Mouse (Mus musculus) forebrain, embryonic 10.5 days (tissue): Measurements from ENCODE around the gene Nle1. TPM values are rescaled to one million over a fixed set of nuclear protein-coding genes. Genes with fewer than 3 reads are reported as not detected.

Source experiments
- DNase-seq: peaks from one replicate; pipeline ENCODE4 v3.0.0-alpha.2; 2017; ENCODE audit warnings: low spot score; ENCODE audit errors: extremely low spot score
- H3K27ac ChIP-seq: fragments of 300-500 bp; sonication (generic); 2 replicates; pipeline ENCODE4 v1.5.1; 2016; ENCODE audit warnings: mild to moderate bottlenecking
- H3K27me3 ChIP-seq: fragments of 300-500 bp; sonication (generic); 2 replicates; pipeline ENCODE4 v1.6.1; 2016; ENCODE audit warnings: mild to moderate bottlenecking; ENCODE audit not compliant: poor library complexity, severe bottlenecking
- H3K36me3 ChIP-seq: fragments of 300-500 bp; sonication (generic); replicated peaks from 2 replicates; pipeline ENCODE4 v1.6.1; 2016; ENCODE audit warnings: mild to moderate bottlenecking, moderate library complexity
- H3K4me1 ChIP-seq: fragments of 300-500 bp; sonication (generic); 2 replicates; pipeline ENCODE4 v1.6.1; 2016
- H3K4me3 ChIP-seq: fragments of 300-500 bp; sonication (generic); 2 replicates; pipeline ENCODE4 v1.5.1; 2016; ENCODE audit warnings: mild to moderate bottlenecking, moderate library complexity
- H3K9me3 ChIP-seq: fragments of 300-500 bp; sonication (generic); 2 replicates; pipeline ENCODE4 v1.6.1; 2016; ENCODE audit warnings: mild to moderate bottlenecking, moderate library complexity
- WGBS: fragments of 180-500 bp; shearing (Covaris S2); methylation state at CpG from one replicate; pipeline ENCODE4 v1.1.7; 2016; 5-methylcytosine and 5-hydroxymethylcytosine counted together
- polyA plus RNA-seq: library from polyadenylated mRNA; unstranded; fragments of >200 nt; fragmentation: Nextera tagmentation; extraction: Ambion mirVana; gene quantifications from 2 replicates; pipeline ENCODE4 v1.2.1, GENCODE M21; 2016

Gene Nle1
- polyA plus RNA-seq, 1 experiment from 2014 or later, result 49.8 TPM

- H3K36me3 ChIP-seq, result peaks cover 17% of the 10 kb centered on the region
- H3K27ac ChIP-seq, result no peak overlapping the region
- H3K9me3 ChIP-seq, result no peaks in the 10 kb centered on the region
- peaks cover 5% of the 10 kb centered on the region for H3K4me1 ChIP-seq
- H3K27me3 ChIP-seq, result no peaks in the 10 kb centered on the region
- H3K4me3 ChIP-seq, result no peak overlapping the region
- DNase-seq, result no peak
- 94% methylated on average over 5 of the region's 5 CpGs for WGBS
Observed at GRCm38 (mm10) chr11:82875631-82876030, 32.6 kb downstream of the Nle1 start.

DNA sequence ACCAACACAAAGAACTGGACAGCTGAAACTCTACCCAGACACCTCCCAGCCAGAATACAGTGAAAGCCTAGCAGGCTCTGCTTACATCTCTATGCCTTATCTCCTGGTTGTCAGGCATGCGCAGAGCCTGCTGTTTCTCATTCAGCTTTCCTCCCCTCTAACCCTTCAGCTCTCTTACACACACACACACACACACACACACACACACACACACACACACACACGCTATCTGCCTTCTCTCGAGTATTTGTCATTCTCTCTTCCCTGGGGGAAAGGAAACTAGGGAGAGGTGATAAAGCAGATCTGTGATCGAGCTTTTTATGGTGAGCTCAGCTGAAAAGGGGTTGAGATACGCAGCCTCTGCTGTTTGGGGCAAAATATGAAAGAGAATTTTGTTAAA, 33.3 kb downstream of the Nle1 start:
- WGBS, result 91% methylated on average over 5 of the region's 5 CpGs
- no peak for DNase-seq
- Histone ChIP-seq H3K36me3 (peaks cover 14% of the 10 kb centered on the region), H3K9me3 (no peaks in the 10 kb centered on the region), H3K27me3 (0 out of 2 replicates have a peak, but pooled peaks cover 5% of the 10 kb centered on the region), H3K27ac (no peak overlapping the region), H3K4me1 (peaks cover 12% of the 10 kb centered on the region), H3K4me3 (no peak overlapping the region)

- DNase-seq, result peak; percentile 89
- Histone ChIP-seq H3K27me3 (peaks cover 8% of the 10 kb centered on the region; the same call in 1 of the 2 replicates), H3K9me3 (no peaks in the 10 kb centered on the region), H3K4me3 (peak within 1 kb of the TSS; percentile 87), H3K27ac (peak within 1 kb of the TSS; percentile 87), H3K4me1 (peaks cover 27% of the 10 kb centered on the region), H3K36me3 (no peaks in the 10 kb centered on the region)
- under 1% methylated on average over 43 of the region's 43 CpGs for WGBS
Observed at GRCm38 (mm10) chr11:82871031-82871446, 37.2 kb downstream of the Nle1 start, which contains the start of gene Rffl. Rffl (minus strand) TSS chr11:82871210.

DNA sequence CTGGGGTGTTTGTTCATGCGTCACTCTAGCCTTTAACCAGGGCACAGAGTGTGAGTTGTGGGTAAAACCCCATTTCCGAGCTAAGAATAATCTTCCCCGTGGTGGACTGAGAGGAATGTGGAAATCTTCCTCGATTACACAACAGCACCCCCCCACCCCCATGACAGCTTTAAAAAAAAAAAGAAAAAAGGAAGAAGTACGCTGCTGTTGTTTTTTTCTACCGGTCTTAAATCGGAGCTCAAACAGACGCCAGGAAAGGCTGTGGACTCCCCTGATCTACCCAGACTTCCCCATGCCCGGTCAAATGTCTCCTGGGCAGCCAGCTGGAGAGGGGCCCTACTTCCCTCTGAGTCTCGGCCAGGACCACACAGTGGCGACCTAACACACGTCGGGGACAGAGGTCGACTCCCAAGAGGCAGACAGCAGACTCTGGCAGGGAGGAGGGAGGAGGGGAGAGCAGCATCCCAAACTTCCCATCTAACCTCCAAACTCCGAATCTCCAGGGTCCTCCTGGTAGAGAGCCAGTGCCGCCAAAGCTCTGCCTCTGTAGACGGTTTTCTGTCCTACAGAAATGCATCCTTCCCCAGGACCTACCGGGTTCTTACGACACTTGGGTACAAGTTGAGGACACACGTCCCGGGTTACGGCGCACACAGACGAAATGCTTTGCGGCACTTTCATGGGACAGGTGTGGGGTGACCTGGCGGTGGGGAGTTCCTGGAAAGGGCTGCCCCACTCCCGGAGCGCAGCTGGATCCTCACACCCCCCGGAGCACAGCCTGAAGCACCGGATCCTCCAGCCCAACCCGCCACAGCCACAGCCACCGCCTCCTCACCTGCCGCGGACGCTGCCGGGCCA, 37.8 kb downstream of the Nle1 start:
- H3K36me3 ChIP-seq, result no peaks in the 10 kb centered on the region
- no peaks in the 10 kb centered on the region for H3K9me3 ChIP-seq
- peak overlapping the region; percentile 87 for H3K27ac ChIP-seq
- peak overlapping the region; percentile 87 for H3K4me3 ChIP-seq
- peaks cover 27% of the 10 kb centered on the region for H3K4me1 ChIP-seq
- WGBS, result 5% methylated on average over 36 of the region's 36 CpGs
- H3K27me3 ChIP-seq, result peaks cover 8% of the 10 kb centered on the region; the same call in 1 of the 2 replicates
- peak; percentile 30 for DNase-seq

- H3K27me3 ChIP-seq, result peaks cover 8% of the 10 kb centered on the region; the same call in 1 of the 2 replicates
- no peak overlapping the region for H3K27ac ChIP-seq
- WGBS, result 79% methylated on average over 9 of the region's 9 CpGs
Observed at GRCm38 (mm10) chr11:82869506-82870172, 38.6 kb downstream of the Nle1 start.

GRCm38 (mm10) chr11:82867956-82868355, 40.3 kb downstream of the Nle1 start:
- no peaks in the 10 kb centered on the region for H3K36me3 ChIP-seq
- no peak overlapping the region for H3K4me3 ChIP-seq
- no peak overlapping the region for H3K27ac ChIP-seq
- no peaks in the 10 kb centered on the region for H3K9me3 ChIP-seq
- H3K27me3 ChIP-seq, result peaks cover 8% of the 10 kb centered on the region; the same call in 1 of the 2 replicates
- 65% methylated on average over 5 of the region's 5 CpGs for WGBS
- DNase-seq, result no peak
- H3K4me1 ChIP-seq, result peaks cover 40% of the 10 kb centered on the region

More at GRCm38 (mm10) chr11:82869506-82870172, 38.6 kb downstream of the Nle1 start:
- Histone ChIP-seq H3K36me3 (no peaks in the 10 kb centered on the region), H3K4me1 (peaks cover 27% of the 10 kb centered on the region), H3K9me3 (no peaks in the 10 kb centered on the region), H3K4me3 (peak overlapping the region; percentile 87)
- no peak for DNase-seq

DNA sequence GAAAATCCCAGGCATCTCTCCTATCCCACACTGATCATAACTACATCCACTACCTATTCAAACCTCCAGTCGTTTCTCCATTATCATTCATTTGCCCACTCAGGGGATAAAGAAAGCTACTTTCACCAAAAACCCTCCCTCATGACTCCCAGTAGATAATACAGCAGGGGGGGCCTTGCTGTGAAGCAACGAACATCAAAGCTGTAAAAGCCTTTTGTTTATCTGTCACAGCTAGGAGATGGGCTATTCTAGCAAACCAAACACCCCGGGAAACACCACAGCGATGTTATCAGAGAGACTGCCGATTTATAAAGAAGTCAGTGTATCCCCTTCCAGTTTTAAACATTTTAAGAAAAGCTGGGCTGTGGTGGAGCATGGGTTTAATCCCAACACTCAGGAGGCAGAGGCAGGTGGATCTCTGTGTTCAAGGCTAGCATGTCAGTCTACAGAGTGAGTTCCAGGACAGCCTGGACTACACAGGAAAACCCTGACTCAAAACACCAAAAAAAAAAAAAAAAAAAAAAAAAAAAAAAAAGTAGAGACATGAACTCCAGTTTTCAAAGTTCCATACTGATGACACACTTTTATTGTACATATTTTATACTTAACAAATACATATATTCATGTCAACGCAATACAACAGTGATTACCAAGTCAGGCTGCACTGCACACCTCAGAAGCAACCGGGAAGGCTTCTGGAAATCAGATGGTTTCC, 41.2 kb downstream of the Nle1 start:
- H3K27me3 ChIP-seq, result peaks cover 8% of the 10 kb centered on the region; the same call in 1 of the 2 replicates
- peaks cover 50% of the 10 kb centered on the region for H3K4me1 ChIP-seq
- no peak for DNase-seq
- no peaks in the 10 kb centered on the region for H3K36me3 ChIP-seq
- 41% methylated on average over 7 of the region's 7 CpGs for WGBS
- no peak overlapping the region for H3K27ac ChIP-seq
- no peaks in the 10 kb centered on the region for H3K9me3 ChIP-seq
- no peak overlapping the region for H3K4me3 ChIP-seq

DNA sequence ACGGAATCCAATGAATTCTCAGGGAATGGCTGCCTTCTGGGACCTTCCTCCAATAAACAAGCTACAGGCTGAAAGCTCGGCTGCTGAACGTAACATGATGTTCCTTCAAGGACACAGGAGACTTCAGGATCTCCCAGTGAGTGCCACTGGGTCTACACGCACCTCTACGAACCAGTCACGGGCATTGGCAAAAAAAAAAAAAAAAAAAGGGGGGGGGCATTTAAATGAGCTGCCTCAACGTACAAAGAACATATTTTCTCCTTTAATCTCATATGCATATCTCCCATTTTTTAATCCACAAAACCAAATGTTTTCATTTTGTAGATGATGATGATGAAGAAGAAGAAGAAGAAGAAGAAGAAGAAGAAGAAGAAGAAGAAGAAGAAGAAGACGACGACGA, 42.3 kb downstream of the Nle1 start:
- no peaks in the 10 kb centered on the region for H3K9me3 ChIP-seq
- H3K36me3 ChIP-seq, result no peaks in the 10 kb centered on the region
- DNase-seq, result no peak

DNA sequence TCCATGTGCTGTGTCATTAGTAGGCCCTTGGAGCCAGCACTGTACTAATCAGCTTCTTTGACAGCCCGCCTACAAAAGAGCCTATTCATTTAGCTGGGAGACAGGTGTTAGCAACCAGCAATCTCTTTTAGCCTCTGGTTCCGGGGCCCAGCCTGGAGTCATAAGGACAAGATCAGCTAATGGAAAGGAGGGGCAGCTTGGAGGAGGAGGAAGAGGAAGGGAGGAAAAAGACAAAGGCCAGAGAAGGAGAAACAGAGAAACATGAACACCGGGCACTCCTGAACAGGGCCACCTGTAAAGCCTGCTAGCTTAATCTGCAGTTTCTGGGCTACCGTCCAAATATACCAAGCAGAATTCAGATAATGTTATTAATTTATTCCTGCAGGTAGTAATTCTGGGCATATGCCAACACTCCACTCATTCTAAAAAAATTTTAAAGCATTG, 44.7 kb downstream of the Nle1 start:
- Histone ChIP-seq H3K27ac (peak overlapping the region; percentile 69; the same call in 1 of the 2 replicates), H3K9me3 (no peaks in the 10 kb centered on the region), H3K27me3 (no peaks in the 10 kb centered on the region; the same call in 1 of the 2 replicates), H3K36me3 (no peaks in the 10 kb centered on the region), H3K4me1 (peaks cover 47% of the 10 kb centered on the region), H3K4me3 (no peak overlapping the region)
- no peak for DNase-seq
- 63% methylated on average over 4 of the region's 4 CpGs for WGBS

More for the DNA sequence above, 42.3 kb downstream of the Nle1 start:
- 90% methylated on average over 10 of the region's 10 CpGs for WGBS
- Histone ChIP-seq H3K4me3 (no peak overlapping the region), H3K27ac (no peak overlapping the region), H3K27me3 (peaks cover 8% of the 10 kb centered on the region; the same call in 1 of the 2 replicates), H3K4me1 (peaks cover 58% of the 10 kb centered on the region)

- Histone ChIP-seq H3K27ac (peak overlapping the region; percentile 60; the same call in 1 of the 2 replicates), H3K27me3 (no peaks in the 10 kb centered on the region), H3K4me1 (peaks cover 46% of the 10 kb centered on the region), H3K9me3 (no peaks in the 10 kb centered on the region), H3K36me3 (no peaks in the 10 kb centered on the region), H3K4me3 (no peak overlapping the region)
- no peak for DNase-seq
- WGBS, result 68% methylated on average over 2 of the region's 2 CpGs
Observed at GRCm38 (mm10) chr11:82863059-82863458, 45.2 kb downstream of the Nle1 start.

GRCm38 (mm10) chr11:82862638-82863037, 45.6 kb downstream of the Nle1 start:
- H3K4me3 ChIP-seq, result no peak overlapping the region
- DNase-seq, result no peak
- peaks cover 42% of the 10 kb centered on the region for H3K4me1 ChIP-seq
- no peaks in the 10 kb centered on the region for H3K36me3 ChIP-seq
- H3K27ac ChIP-seq, result peak overlapping the region; percentile 60
- no peaks in the 10 kb centered on the region for H3K9me3 ChIP-seq
- H3K27me3 ChIP-seq, result no peaks in the 10 kb centered on the region
- WGBS, result 86% methylated on average over 9 of the region's 9 CpGs

- Histone ChIP-seq H3K4me3 (no peak overlapping the region), H3K9me3 (no peaks in the 10 kb centered on the region), H3K36me3 (no peaks in the 10 kb centered on the region), H3K27ac (peak overlapping the region; percentile 60), H3K27me3 (no peaks in the 10 kb centered on the region), H3K4me1 (peaks cover 38% of the 10 kb centered on the region)
- 72% methylated on average over 8 of the region's 8 CpGs for WGBS
- no peak for DNase-seq
Observed at GRCm38 (mm10) chr11:82861558-82861957, 46.7 kb downstream of the Nle1 start.
